Mouse (Mus musculus) liver, embryonic 12.5 days (tissue): ENCODE measurements at regions not wholly inside any gene's neighbourhood (a gene's known extent, or its start where the extent isn't known, plus 50 kb on each side); places are given as distances from the start of the nearest gene placed in this dataset.

ENCODE experiments used
- ATAC-seq: fragments of 200-750 bp; cut with Nextera tagmentation; 2 replicates; pipeline ENCODE4 v1.8.0; 2017; ENCODE audit warnings: moderate number of reproducible peaks, mild to moderate bottlenecking, moderate library complexity
- H3K27ac ChIP-seq: fragments of 300-500 bp; sonication (generic); 2 replicates; pipeline ENCODE4 v1.5.1; 2016; ENCODE audit warnings: mild to moderate bottlenecking
- H3K27me3 ChIP-seq: fragments of 300-500 bp; sonication (generic); replicated peaks from 2 replicates; pipeline ENCODE4 v1.6.1; 2016; ENCODE audit warnings: mild to moderate bottlenecking, moderate library complexity
- H3K36me3 ChIP-seq: fragments of 300-500 bp; sonication (generic); 2 replicates; pipeline ENCODE4 v1.6.1; 2016; ENCODE audit warnings: mild to moderate bottlenecking, moderate library complexity
- H3K4me1 ChIP-seq: fragments of 300-500 bp; sonication (generic); 2 replicates; pipeline ENCODE4 v1.6.1; 2016
- H3K4me2 ChIP-seq: fragments of 300-500 bp; sonication (generic); 2 replicates; pipeline ENCODE4 v1.6.1; 2016; ENCODE audit warnings: mild to moderate bottlenecking, moderate library complexity
- H3K4me3 ChIP-seq: fragments of 300-500 bp; sonication (generic); 2 replicates; pipeline ENCODE4 v1.5.1; 2016; ENCODE audit warnings: mild to moderate bottlenecking, moderate library complexity
- H3K9ac ChIP-seq: fragments of 300-500 bp; sonication (generic); 2 replicates; pipeline ENCODE4 v1.6.1; 2016; ENCODE audit warnings: mild to moderate bottlenecking, moderate library complexity
- H3K9me3 ChIP-seq: fragments of 300-500 bp; sonication (generic); replicated peaks from 2 replicates; pipeline ENCODE4 v1.6.1; 2016; ENCODE audit warnings: mild to moderate bottlenecking, moderate library complexity
- WGBS: fragments of 180-500 bp; shearing (Covaris S2); methylation state at CpG from one replicate; pipeline ENCODE4 v1.1.7; 2016; ENCODE audit not compliant: insufficient replicate concordance; 5-methylcytosine and 5-hydroxymethylcytosine counted together

- Histone ChIP-seq H3K9ac (no peak overlapping the region), H3K9me3 (no peaks in the 10 kb centered on the region), H3K4me3 (no peak overlapping the region), H3K27ac (no peak overlapping the region), H3K36me3 (no peaks in the 10 kb centered on the region), H3K27me3 (no peaks in the 10 kb centered on the region), H3K4me2 (no peak overlapping the region), H3K4me1 (no peaks in the 10 kb centered on the region)
- no peak for ATAC-seq
- 64% methylated on average over 4 of the region's 4 CpGs for WGBS
Observed at GRCm38 (mm10) chr4:84126400-84126799, 548.7 kb downstream of the Bnc2 start.

DNA sequence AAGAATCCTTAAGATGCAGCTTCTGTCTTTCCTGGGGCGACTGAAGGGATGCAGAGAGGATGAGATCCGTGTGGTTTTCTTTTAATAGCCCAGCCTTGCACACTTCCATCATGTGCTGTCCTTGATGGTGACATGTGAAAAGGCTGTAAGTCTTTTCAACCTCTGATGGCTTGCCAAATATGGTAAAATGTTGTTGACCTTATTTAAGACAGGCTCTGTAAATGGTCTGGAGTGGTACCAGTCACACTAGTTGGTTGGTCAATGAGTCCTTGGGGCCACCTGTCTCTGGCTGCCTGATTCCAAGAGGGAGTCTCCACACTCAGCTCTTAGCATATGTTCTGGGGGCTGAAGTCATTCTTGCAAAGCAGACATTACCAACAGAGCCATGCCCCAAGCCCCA is 547.7 kb downstream of the Bnc2 start:
- H3K36me3 ChIP-seq = no peaks in the 10 kb centered on the region
- H3K9me3 ChIP-seq = no peaks in the 10 kb centered on the region
- H3K4me2 ChIP-seq = no peak overlapping the region
- H3K9ac ChIP-seq = no peak overlapping the region
- H3K4me3 ChIP-seq = no peak overlapping the region
- whole genome bisulfite sequencing = 51% methylated on average over 2 of the region's 2 CpGs
- H3K27ac ChIP-seq = no peak overlapping the region
- no peaks in the 10 kb centered on the region for H3K4me1 ChIP-seq
- H3K27me3 ChIP-seq = no peaks in the 10 kb centered on the region
- ATAC-seq = no peak

DNA sequence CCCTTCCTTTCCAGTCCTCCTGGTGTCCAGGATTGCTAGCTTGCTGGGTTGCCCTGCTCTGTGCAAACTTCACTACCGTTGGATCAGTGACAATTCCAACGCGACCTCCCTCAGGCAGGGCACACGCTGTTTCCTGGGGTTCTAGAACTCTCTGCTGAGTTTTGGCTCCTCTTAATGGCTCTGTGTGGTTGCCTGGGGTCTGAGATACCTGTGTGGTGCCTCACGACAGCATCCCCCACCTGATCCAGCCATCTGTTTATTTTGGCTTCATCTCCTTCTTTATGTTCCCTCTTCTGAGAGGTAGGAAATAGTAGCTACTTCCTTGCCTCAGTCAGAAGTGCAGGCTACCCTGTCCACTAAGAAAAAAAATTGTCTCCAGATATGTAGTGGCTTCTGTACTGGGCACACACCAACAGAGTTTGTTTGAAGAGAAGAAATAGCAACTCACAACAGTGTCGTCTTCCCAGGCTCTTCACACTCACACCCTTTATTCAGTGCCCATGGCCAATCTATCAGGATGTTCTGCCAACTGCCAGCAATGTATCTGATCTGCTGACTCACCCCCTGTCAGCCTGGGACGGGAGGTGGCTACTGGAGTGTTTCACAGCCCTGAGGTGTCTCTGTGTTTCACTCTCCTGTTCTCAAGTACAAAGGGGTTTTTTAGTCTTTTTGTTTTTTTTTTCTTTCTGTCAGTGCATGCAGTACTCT is 544.1 kb downstream of the Bnc2 start:
- no peak overlapping the region for H3K27ac ChIP-seq
- H3K4me1 ChIP-seq = no peaks in the 10 kb centered on the region
- H3K9ac ChIP-seq = no peak overlapping the region
- WGBS = 49% methylated on average over 7 of the region's 7 CpGs
- H3K4me3 ChIP-seq = no peak overlapping the region
- no peaks in the 10 kb centered on the region for H3K27me3 ChIP-seq
- no peaks in the 10 kb centered on the region for H3K36me3 ChIP-seq
- H3K9me3 ChIP-seq = no peaks in the 10 kb centered on the region
- H3K4me2 ChIP-seq = no peak overlapping the region
- no peak for ATAC-seq

- Histone ChIP-seq H3K4me3 (no peak overlapping the region), H3K4me1 (no peaks in the 10 kb centered on the region), H3K4me2 (no peak overlapping the region), H3K27me3 (no peaks in the 10 kb centered on the region), H3K9ac (no peak overlapping the region), H3K9me3 (no peaks in the 10 kb centered on the region), H3K27ac (no peak overlapping the region), H3K36me3 (no peaks in the 10 kb centered on the region)
- WGBS = 69% methylated on average over 10 of the region's 10 CpGs
- ATAC-seq = no peak
Observed at GRCm38 (mm10) chr4:84135740-84136139, 539.3 kb downstream of the Bnc2 start.

DNA sequence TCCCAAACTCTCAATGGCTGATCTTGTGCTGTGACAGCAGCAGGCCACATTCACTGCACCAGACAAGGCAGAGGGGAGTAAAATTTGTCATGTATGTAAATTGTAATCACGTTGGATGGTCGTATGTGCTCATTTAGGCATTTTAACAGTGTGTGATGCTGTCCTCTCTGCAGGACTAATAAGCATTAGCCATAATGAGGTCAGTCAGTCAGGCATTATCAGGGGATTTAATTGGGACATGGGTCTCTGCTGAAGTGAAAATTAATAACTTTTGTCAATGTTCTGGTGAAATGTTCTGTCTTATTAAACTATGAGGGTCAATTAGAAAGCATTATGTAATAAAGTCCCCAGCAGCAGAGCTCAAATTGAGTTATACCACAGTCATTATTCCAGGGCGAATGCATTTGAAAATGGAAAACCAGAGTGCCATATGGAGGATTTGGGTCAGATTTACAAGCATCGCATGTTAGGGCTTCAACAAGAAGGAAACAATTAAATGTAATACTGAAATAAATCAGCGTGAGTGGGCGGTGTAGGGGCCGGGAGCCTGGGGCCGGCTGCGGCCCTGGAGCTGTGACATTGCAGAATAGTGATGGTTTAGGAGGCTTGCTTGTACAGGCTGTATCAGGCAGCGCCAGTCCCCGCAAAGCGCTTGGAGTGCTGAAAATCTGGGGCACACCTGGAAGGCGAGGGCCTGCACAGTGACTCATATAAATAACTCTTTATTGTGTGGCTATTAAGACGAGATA is 537.7 kb downstream of the Bnc2 start:
- no peaks in the 10 kb centered on the region for H3K9me3 ChIP-seq
- H3K36me3 ChIP-seq = no peaks in the 10 kb centered on the region
- no peak overlapping the region for H3K9ac ChIP-seq
- no peak for ATAC-seq
- no peaks in the 10 kb centered on the region for H3K27me3 ChIP-seq
- no peaks in the 10 kb centered on the region for H3K4me1 ChIP-seq
- no peak overlapping the region for H3K4me2 ChIP-seq
- no peak overlapping the region for H3K27ac ChIP-seq
- WGBS = 69% methylated on average over 14 of the region's 14 CpGs
- H3K4me3 ChIP-seq = no peak overlapping the region

DNA sequence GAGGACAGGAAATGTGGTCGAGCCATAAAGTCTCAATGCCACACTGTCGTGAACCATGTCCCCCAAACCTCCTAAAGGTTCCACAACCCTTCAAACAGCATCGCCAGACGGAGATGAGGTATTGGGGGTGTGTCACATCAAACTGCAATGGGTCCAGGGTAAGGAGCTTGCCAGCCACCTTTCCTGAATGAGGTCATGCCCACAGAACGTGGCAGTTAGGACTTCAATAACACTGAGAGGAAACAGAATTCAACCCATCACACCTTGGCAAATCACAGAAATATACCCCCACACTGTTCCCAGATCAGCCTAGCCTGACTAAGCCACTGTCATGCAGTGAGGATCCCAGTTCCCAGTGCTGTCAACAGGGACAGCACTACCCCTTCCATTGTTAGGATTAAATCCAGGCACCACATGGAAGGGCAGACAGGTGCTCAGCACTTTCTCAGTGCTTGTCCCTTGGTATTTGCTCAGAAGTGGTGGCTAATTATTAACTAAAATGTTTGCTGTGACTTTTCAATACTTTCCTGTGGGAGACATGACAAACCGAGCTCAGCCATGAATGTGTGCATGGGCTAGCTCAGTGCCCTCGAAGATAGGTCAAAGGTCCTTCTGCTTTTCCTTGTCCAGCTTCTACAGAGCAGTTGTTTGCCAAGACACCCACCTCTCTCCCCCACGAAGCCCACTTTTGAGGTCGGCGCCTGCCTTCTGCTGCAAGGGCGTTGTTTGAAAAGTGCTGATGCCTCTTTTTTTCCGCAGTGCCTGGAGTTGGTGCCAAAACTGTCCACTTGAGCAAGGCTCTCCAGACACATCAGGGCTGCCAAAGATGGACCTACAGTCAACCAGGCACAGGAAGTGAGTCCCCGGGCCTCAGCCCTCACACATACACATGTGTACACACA is 525.7 kb downstream of the Bnc2 start:
- WGBS = 53% methylated on average over 13 of the region's 13 CpGs
- Histone ChIP-seq H3K4me3 (no peak overlapping the region), H3K36me3 (no peaks in the 10 kb centered on the region), H3K4me2 (no peak overlapping the region), H3K27me3 (no peaks in the 10 kb centered on the region), H3K9me3 (no peaks in the 10 kb centered on the region), H3K4me1 (no peaks in the 10 kb centered on the region), H3K9ac (no peak overlapping the region), H3K27ac (no peak overlapping the region)
- peak; percentile 32; the same call in 1 of the 2 replicates for ATAC-seq

DNA sequence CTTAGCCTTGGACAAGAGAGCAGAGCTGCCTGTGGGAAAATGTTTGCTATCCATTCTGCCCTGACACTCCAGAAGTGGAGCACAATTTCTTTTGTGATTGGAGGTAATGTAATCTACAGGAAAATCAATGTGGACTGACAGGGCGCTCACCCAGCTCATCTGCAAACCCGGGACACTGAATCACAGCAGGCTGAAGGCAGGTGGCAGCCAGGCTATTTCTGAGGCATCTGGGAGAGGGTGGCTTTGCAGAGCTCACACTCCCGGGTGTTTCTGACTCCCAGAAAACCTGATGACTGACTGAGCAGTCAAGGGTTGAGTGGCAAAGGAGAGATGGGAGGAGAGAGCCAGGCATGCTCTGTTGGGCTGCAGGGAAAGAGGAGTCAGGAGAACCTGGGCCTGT is 524.4 kb downstream of the Bnc2 start:
- Histone ChIP-seq H3K36me3 (no peaks in the 10 kb centered on the region), H3K9ac (no peak overlapping the region), H3K4me1 (no peaks in the 10 kb centered on the region), H3K9me3 (no peaks in the 10 kb centered on the region), H3K4me2 (no peak overlapping the region), H3K27me3 (no peaks in the 10 kb centered on the region), H3K4me3 (no peak overlapping the region), H3K27ac (no peak overlapping the region)
- WGBS = 41% methylated on average over 3 of the region's 3 CpGs
- ATAC-seq = no peak

- H3K9ac ChIP-seq = no peak overlapping the region
- no peak overlapping the region for H3K27ac ChIP-seq
- no peak overlapping the region for H3K4me3 ChIP-seq
- H3K36me3 ChIP-seq = no peaks in the 10 kb centered on the region
- H3K4me2 ChIP-seq = no peak overlapping the region
- H3K4me1 ChIP-seq = no peaks in the 10 kb centered on the region
- no peaks in the 10 kb centered on the region for H3K9me3 ChIP-seq
- ATAC-seq = no peak
- 73% methylated on average over 9 of the region's 9 CpGs for WGBS
- no peaks in the 10 kb centered on the region for H3K27me3 ChIP-seq
Observed at GRCm38 (mm10) chr4:84151247-84151646, 523.8 kb downstream of the Bnc2 start.

- H3K27me3 ChIP-seq = no peaks in the 10 kb centered on the region
- no peak for ATAC-seq
- 50% methylated on average over 6 of the region's 6 CpGs for WGBS
- H3K9me3 ChIP-seq = no peaks in the 10 kb centered on the region
- H3K27ac ChIP-seq = no peak overlapping the region
- no peaks in the 10 kb centered on the region for H3K36me3 ChIP-seq
- H3K4me2 ChIP-seq = no peak overlapping the region
- no peak overlapping the region for H3K4me3 ChIP-seq
- H3K4me1 ChIP-seq = no peaks in the 10 kb centered on the region
- no peak overlapping the region for H3K9ac ChIP-seq
Observed at GRCm38 (mm10) chr4:84151971-84152450, 523.1 kb downstream of the Bnc2 start.

DNA sequence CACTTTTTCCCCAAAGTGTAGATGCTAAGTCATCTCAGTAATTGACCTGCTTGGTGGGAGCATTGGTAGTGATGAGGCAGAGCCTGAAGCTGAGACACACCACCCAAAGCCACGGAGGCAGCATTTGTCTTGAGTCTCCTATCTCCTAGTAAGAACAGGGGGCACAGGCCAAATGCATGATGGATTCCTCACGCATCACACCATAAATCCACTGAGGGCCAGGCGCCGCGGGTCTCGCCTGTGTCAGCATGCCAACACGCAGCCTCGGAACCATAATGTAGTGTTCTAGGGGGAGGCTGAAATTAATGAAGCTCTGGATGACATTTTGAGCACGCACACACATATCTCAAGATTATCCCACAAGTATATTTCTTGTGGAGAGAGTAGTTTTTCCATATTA is 521.5 kb downstream of the Bnc2 start:
- no peaks in the 10 kb centered on the region for H3K9me3 ChIP-seq
- no peaks in the 10 kb centered on the region for H3K4me1 ChIP-seq
- H3K27me3 ChIP-seq = no peaks in the 10 kb centered on the region
- no peak overlapping the region for H3K4me3 ChIP-seq
- H3K27ac ChIP-seq = no peak overlapping the region
- H3K9ac ChIP-seq = no peak overlapping the region
- H3K4me2 ChIP-seq = no peak overlapping the region
- WGBS = 80% methylated on average over 9 of the region's 9 CpGs
- no peaks in the 10 kb centered on the region for H3K36me3 ChIP-seq
- no peak for ATAC-seq

- H3K9ac ChIP-seq = no peak overlapping the region
- no peak overlapping the region for H3K4me2 ChIP-seq
- no peaks in the 10 kb centered on the region for H3K9me3 ChIP-seq
- H3K27ac ChIP-seq = no peak overlapping the region
- ATAC-seq = no peak
- H3K27me3 ChIP-seq = no peaks in the 10 kb centered on the region
- H3K36me3 ChIP-seq = no peaks in the 10 kb centered on the region
- 71% methylated on average over 5 of the region's 5 CpGs for WGBS
- no peaks in the 10 kb centered on the region for H3K4me1 ChIP-seq
- H3K4me3 ChIP-seq = no peak overlapping the region
Observed at GRCm38 (mm10) chr4:84157911-84158647, 517.0 kb downstream of the Bnc2 start.
